Mouse (Mus musculus) ES-Bruce4 (cell line): ENCODE measurements at regions not wholly inside any gene's neighbourhood (a gene's known extent, or its start where the extent isn't known, plus 50 kb on each side); places are given as distances from the start of the nearest gene placed in this dataset.

ENCODE experiments used
- CTCF ChIP-seq: IDR thresholded peaks from one replicate; pipeline ENCODE4 v1.8.1; 2011; ENCODE audit warnings: low read depth, low read length
- EP300 ChIP-seq: IDR thresholded peaks from 2 replicates; pipeline ENCODE4 v1.6.1; 2011; ENCODE audit warnings: low read depth, low read length; ENCODE audit not compliant: insufficient read depth
- POLR2A ChIP-seq: IDR thresholded peaks from one replicate; pipeline ENCODE4 v1.8.1; 2011; ENCODE audit warnings: low read length; ENCODE audit not compliant: insufficient read depth

- no peak for TF ChIP-seq CTCF
- no peak for TF ChIP-seq EP300
- no peak for TF ChIP-seq POLR2A
Observed at GRCm38 (mm10) chr6:101463812-101464320, 86.2 kb upstream of the Pdzrn3 start.
